Mouse (Mus musculus) cerebellum, adult 18-20 months (tissue): ENCODE data around the gene Lrrc59.
"Not testable (repeated sequence)": the region's sequence is repeated elsewhere in the genome, so short reads cannot be mapped to it uniquely, and the experiment has no call there.

Source experiments
- DNase-seq, 2 experiments: peaks; one replicate each; pipeline ENCODE4 v3.0.0; 2021

Lrrc59 gene

DNA sequence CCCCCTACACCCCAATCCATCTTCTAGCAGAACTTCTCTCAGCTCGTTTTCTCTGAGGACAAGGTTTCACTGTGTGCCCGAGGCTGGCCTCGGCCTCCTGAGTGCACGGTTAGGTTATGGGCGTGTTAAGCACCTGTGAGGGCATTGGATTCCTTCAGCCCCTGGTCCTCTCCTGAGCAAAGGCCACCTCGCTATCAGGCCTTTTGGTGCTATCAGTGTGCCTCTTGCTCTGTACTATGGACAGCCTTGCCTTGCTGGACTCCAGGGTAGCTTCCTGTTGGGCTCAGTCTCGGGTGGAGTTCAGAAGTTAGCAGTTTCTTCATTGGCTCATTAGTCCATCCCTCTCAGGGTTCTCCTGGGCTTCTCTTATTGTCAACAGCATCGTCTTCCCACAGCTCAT, 3.4 kb downstream of the Lrrc59 start:
- no peak for DNase-seq

DNA sequence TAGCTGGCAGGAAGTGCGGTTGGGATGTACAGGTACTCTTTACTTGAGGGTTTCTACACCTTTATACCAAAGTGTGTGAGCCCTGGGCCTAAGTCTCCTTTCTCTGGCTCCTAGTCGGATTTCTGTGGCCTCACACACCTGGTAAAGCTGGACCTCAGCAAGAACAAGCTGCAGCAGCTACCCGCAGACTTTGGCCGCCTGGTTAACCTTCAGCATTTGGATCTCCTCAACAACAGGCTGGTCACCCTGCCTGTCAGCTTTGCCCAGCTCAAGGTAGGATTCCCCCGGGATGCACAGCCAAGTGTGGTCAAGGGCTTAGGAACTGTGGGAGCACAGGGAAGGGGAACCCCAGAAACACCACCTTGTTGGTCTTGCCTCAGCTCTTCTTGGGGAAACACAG, 4.9 kb downstream of the Lrrc59 start:
- DNase-seq: no peak

DNA sequence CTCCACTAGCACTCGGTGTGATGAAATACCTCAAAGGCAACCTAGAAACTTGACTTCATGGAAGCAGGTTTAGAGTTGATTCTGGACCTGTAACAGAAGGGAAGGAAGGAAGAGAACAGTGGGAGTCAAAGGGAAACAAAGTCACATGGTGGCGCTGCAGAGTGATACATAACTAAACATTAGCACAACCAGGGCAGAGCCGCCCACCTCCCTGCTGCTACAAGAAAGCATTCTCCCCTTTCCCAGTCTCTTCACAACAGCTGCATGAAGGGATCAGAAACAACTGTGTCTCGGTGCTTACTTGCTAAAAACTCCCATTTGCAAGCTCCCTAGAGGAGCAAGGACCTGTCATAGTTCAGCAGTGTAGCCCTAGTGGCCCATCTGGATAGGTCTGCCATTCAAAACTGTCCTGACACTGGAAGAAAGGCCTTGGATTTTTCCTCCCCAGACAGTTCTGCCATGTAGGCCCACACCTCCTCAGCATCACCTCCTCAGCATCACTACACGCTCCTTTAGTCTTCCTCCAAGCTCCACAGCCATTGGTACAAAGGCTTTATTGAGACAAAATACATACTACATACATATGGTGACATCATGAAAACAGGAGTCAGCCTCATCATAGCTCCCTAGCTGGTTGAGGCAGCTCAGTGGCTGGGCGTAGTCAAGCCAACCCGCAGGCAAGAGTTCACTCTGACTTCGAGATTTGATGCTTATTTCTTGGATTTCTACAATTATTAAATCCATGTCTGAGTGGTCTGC, 15.1 kb downstream of the Lrrc59 start:
- DNase-seq: no peak

DNA sequence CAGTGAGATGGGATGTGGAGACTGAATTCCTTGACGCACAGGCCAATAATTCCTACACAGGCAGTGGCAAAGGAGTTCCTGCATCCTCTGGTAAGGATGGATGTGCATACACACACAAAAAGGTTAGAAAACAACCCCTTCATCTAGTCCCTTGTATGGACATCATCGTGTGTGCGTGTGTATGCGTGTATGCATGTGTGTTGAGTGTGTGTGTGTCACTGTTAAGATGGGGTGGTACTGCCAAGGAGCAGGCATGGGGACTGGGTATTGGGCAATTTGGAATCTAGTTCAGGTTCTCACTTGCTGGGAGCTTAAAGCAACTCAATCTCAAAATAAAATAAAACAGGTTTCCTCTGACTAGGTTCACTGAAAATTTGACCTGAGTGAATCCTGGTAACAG, 16.9 kb downstream of the Lrrc59 start:
- DNase-seq: no peak

DNA sequence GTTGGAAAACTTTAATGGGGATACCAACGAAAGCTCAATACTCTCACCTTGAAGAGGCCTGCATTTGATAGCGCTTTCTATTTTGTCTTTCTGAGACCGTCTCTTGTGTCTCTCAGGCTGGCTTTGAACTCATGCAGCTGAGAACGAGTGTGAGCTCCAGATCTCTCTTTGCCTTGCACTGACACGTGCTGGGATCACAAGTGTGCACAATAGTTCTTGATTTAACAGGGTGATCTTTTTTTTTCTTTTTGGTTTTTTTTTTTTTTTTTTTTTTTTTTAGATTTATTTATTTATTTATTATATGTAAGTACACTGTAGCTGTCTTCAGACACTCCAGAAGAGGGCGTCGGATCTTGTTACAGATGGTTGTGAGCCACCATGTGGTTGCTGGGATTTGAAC, 21.7 kb downstream of the Lrrc59 start:
- DNase-seq: not testable (repeated sequence)

DNA sequence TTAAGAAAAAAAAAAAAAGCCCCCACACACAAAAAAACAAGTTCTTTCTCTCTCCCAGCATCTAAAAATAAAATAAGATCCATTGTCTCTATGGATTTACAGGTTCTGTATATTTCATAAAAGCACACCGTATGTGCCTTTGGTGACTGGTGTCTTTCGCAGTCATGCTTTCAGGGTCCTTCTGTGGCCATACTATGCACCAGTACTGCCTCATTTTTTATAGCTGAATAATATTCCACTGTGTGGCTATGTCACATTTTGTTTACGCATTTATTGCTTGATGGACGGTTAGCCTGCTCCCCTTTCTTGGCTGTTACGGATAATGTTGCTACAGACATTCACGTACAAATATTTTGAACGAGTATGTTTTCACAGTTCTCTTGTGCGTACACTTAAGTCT, 23.4 kb downstream of the Lrrc59 start:
- no peak for DNase-seq

DNA sequence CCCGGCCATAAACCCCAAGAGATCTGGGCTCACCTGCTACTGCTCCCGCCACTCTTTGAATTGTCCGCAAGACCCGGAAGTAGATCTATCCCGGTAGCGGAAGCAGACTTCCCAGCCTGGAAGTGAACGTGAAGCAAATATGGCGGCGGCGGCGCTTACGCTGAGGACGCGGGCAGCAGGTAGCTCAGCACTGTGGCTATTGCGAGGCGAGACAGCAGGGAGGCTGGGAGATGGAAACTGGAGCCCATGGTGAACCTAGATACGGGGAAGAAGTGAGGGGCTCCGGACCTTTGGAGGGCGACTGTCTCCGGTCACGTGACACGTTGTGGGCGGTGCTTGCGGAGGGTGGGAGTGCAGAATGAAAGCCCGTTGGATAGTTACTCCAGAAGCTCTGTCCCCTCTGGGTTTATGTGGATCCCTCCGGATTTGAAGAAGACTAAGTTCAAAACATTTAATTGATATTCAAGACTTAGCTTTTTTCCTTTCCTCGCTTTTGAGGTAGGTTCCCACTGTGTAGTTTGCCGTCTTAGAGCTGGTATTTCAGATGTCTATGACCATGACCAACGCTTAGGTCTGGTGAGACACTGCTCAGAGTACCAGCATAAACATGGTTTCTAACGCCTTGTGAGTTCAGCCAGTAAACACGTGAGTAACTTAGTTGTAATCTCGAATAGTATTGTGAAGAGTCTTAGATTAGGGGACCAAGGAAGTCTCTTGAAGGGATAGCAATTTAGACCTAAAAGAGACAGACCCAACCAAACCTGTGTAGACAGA, 24.3 kb downstream of the Lrrc59 start, which contains the start of the genes Mrpl27 and Eme1:
Mrpl27 (plus strand) TSS at position 105 of the 774 bp plus-strand sequence.
Eme1 (minus strand) TSS at position 302 of the 774 bp plus-strand sequence.
- DNase-seq: peak; percentile 88

DNA sequence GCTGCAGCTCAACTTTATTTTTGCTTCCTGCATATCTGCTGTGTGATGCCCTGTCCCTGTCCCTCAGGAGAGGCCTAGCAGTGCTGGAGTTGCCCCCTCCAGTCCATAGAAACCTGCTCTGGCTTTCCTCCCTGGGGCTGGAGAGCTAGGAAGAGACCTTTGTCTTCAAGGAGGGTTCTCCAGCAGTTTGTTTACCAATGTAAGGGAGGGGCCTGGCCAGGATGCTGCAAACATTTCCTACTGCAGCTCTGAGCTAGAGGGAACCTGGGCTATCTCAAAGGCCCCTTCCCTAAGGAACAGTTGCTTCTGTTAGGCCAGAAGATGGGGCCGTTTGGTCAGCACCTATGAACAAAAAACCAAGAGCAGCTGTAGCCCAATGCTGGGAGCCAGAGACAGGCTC, 31.8 kb downstream of the Lrrc59 start:
- DNase-seq: no peak

DNA sequence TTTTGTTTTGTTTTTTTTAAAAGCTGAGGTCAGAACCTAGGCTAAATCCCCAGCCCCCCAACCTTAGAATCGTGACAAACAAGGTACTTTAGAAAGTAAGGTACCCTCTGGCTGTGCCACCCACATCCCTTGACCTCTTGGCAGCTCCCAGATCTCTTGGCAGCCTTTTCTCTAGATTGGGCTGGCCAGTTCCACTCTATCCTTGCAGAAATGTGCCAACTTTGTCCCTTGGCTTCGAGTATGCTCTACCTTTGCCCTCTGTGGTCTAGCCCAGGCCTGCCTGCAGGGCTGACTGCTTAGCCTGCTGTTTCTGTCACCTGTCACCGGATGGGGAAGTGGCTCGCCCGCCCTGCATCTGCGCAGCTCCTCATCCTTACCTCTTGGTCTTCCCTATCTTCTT, 35.7 kb downstream of the Lrrc59 start:
- no peak for DNase-seq

DNA sequence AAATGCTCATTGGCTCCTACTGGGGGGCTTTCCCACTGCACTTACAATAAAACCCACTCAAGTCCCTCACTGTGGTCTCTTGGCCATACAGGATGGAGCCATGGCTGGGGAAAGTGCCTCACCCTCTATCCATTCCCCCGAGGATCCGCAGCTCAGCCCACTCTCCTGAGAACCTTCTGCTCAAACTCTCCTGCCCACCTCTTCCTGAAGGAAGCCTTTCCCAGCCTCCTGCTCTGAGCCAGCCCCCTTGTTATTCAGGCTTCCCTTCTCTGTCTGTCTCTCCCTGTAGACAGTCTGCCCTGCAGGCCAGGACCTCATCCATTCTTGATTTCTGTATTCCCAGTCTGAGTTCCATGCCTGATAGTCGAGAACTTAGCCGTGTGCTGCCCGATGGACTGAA, 45.4 kb downstream of the Lrrc59 start:
- DNase-seq: no peak

DNA sequence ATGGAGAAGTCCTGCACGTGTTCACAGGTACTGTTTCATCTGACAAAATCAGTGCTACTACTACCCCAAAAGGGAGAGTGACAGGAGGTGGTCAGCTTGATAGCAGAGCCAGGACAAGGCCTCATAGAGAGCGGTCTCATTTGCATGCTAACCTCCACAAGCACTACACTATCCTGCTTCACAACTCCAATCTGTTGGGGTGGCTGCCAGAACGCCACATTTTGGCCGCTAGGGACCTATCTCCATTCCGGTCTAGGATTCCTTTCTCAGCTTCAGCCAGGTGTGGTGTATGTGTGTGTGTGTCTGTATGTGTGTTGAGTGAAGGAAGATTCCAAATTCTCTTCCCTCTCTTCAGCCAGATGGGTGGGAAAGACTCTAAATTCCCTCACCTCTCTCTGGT, 45.9 kb downstream of the Lrrc59 start:
- peak; percentile 29 to 36 for DNase-seq

DNA sequence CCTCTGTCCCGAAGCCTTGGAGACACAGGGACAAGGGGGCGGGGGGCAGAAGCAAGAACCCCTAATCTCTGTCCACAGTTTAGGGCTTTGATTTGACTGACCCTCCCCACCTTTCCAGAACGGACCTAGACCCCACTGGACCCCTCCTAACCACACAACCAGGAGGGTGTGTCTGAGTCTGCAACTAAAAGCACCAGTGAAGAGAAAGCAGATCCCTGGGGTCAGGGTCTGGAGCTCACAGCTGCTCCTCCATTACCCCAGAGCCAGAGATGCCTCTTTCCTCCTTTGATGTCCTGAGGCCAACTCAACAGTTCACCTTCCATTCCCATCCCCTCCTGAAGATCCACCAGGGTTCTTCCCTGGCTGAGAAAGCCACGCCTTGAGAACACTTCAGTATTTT, 46.7 kb downstream of the Lrrc59 start:
- DNase-seq: no peak

DNA sequence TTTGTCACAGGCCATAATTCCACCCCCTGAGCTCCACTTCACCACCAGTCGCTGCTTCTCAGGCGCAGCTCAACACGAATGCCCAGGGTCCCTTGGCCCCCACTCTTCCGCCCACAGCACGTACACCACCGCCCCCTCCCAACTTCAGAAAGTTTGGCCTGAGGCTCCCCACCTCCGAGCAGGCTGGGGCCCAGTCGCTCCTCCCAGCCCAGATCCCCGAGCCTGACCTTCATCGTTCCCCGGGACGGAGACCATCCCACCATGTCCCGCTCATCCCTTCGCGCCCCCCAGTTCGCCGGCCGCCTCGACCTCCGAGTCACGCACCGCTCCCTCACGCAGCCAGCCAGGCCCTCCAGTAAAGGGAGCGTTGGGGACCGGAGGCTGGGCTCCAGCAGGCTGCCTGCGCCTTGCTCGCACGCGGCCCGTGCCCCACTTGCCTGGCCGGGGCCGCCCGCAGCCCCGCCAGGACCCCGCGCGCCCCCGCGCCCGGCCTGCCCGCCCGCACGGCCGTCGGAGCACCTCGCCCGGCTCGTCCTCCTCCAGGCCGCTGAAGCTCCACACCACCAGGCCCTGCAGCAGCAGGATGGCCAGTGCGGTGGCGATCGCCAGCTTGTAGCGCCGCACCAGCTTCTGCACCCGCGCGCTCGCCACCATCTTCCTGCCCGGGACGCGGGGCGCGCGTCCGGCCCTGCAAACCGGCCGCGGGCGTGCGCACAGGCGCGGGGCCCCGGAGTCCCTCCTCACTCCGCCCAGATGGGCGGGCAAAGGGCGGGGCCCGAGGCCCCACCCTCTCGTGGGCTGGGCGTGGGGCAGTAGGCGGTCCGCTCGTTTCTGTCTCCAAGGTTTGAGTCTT, 47.4 kb downstream of the Lrrc59 start, which contains the start of gene Xylt2:
Xylt2 (minus strand) TSS at position 762 of the 853 bp plus-strand sequence.
- peak; percentile 93 to 94 for DNase-seq

DNA sequence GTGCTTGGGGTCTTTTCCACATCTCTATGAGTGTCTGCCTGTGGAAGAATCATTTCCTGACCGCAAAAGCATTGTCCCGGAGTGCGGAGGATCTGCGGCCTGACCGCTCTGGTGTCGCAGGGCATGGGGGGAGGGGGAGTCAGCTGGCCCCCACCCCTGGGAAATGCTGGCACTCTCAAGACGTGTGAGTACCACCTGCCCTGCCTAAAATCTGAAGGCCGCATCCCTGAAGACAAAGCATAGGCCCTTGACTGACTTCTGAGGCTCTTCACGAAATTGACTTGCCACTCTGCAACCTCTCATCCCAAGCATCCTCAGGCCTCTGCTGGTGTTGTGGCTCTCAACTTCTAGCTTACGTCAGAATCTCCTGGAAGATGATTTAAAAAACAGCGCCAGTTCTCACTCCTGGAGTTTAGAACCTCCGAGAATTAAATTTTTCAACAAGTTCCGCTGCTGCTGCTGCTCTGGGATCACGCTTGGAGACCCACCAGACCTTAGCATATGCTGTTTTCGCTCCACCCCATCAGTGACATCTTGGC, 48.1 kb downstream of the Lrrc59 start:
- DNase-seq: no peak

DNA sequence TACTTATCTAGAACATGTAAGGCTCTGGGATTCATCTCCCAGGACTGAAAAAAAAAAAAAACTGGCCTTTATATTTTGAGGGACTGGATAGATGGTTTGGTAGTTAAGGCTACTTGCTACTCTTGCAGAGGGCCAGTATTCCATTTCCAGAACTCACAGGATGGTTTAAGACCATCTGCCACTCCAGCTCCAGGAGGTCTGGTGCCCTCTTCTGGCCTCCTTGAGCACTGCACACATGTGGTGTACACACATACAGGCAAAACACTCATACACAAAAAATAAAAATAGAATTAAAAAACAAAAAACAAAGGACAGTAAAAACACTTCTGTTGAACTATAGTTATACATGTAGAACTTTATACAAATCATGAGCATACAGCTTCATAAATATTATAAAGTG, 51.1 kb downstream of the Lrrc59 start:
- DNase-seq: no peak

DNA sequence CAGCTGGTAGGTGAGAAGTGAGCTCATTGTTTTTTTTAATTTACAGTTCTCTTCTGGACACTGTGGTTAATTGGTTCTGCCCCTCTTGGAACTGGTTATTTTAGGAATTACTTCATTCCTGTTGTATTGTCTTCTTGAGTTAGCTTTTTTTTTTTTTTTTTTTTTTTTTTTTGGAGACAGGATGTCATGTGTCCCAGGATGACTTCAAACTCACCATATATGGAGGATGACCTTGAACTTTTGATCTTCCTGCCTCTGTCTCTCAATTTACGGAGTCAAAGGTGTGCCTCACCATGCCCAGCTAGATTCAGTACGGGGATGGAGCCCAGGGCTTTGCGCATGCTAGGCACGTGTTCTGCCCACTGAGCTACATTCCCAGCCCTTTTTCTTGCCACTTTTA, 52.1 kb downstream of the Lrrc59 start:
- DNase-seq: no peak

DNA sequence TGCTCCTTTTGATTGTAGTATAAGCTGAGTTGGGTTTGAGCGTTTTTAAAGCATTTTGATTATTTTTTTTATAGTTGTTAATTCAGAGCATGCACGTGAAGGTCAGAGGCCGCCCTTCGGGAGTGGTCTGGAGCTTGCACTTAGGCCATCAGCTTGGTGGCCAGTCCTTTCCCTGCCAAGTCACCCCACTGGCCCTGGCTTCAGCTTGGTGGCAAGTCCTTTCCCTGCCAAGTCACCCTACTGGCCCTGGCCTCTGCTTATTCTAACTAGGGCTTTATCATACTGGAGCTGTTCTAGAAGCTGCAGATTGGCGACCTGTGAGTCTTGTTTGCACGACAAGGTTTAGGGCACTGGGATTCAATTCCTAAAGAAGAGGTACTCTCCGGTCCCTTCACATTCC, 52.9 kb downstream of the Lrrc59 start:
- DNase-seq: no peak

DNA sequence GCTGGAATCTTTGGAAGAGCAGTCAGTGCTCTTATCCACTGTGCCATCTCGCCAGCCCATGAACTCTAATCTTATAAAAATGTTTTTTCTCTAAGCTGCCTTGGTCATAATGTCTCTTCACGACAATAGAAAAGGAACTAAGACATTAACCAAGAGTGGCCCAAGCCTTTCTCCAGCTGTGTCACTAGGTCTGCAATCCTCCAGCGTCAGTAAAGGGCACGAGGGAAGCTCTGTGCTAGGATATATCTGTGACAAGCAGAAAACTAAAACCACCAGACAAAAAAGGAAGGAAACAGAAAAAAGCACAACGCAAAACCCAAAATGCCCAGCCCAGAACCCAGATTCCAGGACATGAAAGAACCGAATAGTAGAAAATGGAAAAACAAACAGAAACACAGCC, 57.6 kb downstream of the Lrrc59 start:
- DNase-seq: no peak

DNA sequence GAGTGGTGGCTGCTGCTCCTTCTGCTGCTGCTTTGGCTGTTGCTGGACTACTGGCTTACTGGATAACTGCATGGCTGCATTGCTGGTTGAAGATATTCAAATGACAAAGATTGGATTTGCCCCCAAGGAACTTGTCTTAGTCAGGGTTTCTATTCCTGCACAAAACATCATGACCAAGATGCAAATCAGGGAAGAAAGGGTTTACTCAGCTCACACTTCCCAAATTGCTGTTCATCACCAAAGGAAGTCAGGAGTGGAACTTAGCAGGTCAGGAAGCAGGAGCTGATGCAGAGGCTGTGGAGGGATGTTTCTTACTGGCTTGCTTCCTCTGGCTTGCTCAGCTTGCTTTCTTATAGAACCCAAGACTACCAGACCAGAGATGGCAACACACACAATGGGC, 62.9 kb downstream of the Lrrc59 start:
- DNase-seq: not testable (repeated sequence)
